Mouse (Mus musculus): ENCODE data around the gene Gm36210.

DNA sequence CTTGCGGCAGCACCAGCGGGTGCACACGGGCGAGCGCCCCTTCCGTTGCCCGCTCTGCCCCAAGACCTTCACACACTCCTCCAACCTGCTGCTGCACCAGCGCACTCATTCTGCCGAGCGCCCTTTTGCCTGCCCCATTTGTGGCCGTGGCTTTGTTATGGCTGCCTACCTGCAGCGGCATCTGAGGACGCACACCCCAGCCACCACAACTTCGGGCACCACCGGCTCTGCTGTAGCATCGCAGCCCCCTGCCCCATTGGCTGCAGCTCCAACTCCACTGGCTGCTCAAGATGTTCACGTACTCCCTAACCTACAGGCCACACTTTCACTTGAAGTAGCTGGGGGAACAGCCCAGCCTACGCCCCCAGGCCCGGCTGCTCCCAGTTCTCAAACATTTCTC is 14.2 kb upstream of the Gm36210 start:
- TF ChIP-seq CTCF (IDR thresholded peaks at IDR 0.05; ENCODE audit: low read depth) (no peak), EP300 (IDR thresholded peaks at IDR 0.05; ENCODE audit: low read depth) (no peak)

All from liver, embryonic 14.5 days (tissue).